Mouse (Mus musculus) megakaryocyte, embryonic 14.5 days (primary cell): ENCODE results near the gene Gm20388. TPM values are rescaled to one million over a fixed set of nuclear protein-coding genes. Genes with fewer than 3 reads are reported as not detected.

Source experiments
- H3K27me3 ChIP-seq: replicated peaks from 2 replicates; pipeline ENCODE3; 2012; ENCODE audit warnings: inconsistent platforms
- H3K36me3 ChIP-seq: replicated peaks from 2 replicates; pipeline ENCODE3; 2012; ENCODE audit warnings: low read length, inconsistent platforms, mixed read lengths
- H3K4me1 ChIP-seq: 2 replicates; pipeline ENCODE4 v1.6.1; 2012; ENCODE audit warnings: inconsistent platforms
- H3K4me3 ChIP-seq: replicated peaks from 2 replicates; pipeline ENCODE3; 2012; ENCODE audit warnings: moderate library complexity, mild to moderate bottlenecking, inconsistent platforms
- H3K9me3 ChIP-seq: 2 replicates; pipeline ENCODE4 v1.6.1; 2012; ENCODE audit warnings: inconsistent platforms
- FLI1 ChIP-seq: IDR thresholded peaks from 2 replicates; pipeline ENCODE4 v1.6.1; 2012; ENCODE audit warnings: low read length, inconsistent platforms, mixed read lengths
- GATA1 ChIP-seq: IDR thresholded peaks from 3 replicates; pipeline ENCODE4 v1.6.1; 2012; ENCODE audit warnings: mixed read lengths, low read length, inconsistent platforms, borderline replicate concordance
- polyA plus RNA-seq: library from polyadenylated mRNA; stranded (reverse); fragments of >175 nt; gene quantifications from 2 replicates; pipeline ENCODE4 v1.2.3, GENCODE M21; 2012; ENCODE audit warnings: low replicate concordance; ENCODE audit not compliant: insufficient read depth

Gm20388 gene
- polyA plus RNA-seq, 1 experiment, result 111 TPM

- TF ChIP-seq GATA1, result no peak
- no peak for TF ChIP-seq FLI1
- Histone ChIP-seq H3K4me3 (no peak overlapping the region), H3K27me3 (no peaks in the 10 kb centered on the region), H3K9me3 (peaks cover 7% of the 10 kb centered on the region; the same call in 1 of the 2 replicates), H3K36me3 (peaks cover 98% of the 10 kb centered on the region), H3K4me1 (peaks cover 98% of the 10 kb centered on the region)
These were observed 2425.1 kb downstream of the Gm20388 start for GRCm38 (mm10) chr8:122335638-122336250.

- TF ChIP-seq GATA1, result no peak
- no peak for TF ChIP-seq FLI1
- no peak overlapping the region for H3K4me3 ChIP-seq
- peaks cover 98% of the 10 kb centered on the region for H3K4me1 ChIP-seq
- H3K27me3 ChIP-seq, result no peaks in the 10 kb centered on the region
- peaks cover 7% of the 10 kb centered on the region; the same call in 1 of the 2 replicates for H3K9me3 ChIP-seq
- peaks cover 98% of the 10 kb centered on the region for H3K36me3 ChIP-seq
These were observed 2425.7 kb downstream of the Gm20388 start for GRCm38 (mm10) chr8:122336251-122336910.

- H3K27me3 ChIP-seq, result no peaks in the 10 kb centered on the region
- peaks cover 83% of the 10 kb centered on the region for H3K36me3 ChIP-seq
These were observed 2428.2 kb downstream of the Gm20388 start for GRCm38 (mm10) chr8:122338852-122339251.

GRCm38 (mm10) chr8:122340761-122341160 is 2430.1 kb downstream of the Gm20388 start:
- Histone ChIP-seq H3K4me3 (no peak overlapping the region), H3K4me1 (peaks cover 100% of the 10 kb centered on the region), H3K9me3 (no peaks in the 10 kb centered on the region; the same call in 1 of the 2 replicates), H3K27me3 (no peaks in the 10 kb centered on the region), H3K36me3 (peaks cover 64% of the 10 kb centered on the region)
- TF ChIP-seq GATA1 (no peak), FLI1 (no peak)

More at GRCm38 (mm10) chr8:122338852-122339251, 2428.2 kb downstream of the Gm20388 start:
- Histone ChIP-seq H3K9me3 (peaks cover 7% of the 10 kb centered on the region; the same call in 1 of the 2 replicates), H3K4me3 (no peak overlapping the region), H3K4me1 (peaks cover 100% of the 10 kb centered on the region)
- TF ChIP-seq GATA1 (no peak), FLI1 (no peak)

- Histone ChIP-seq H3K4me1 (peaks cover 100% of the 10 kb centered on the region), H3K4me3 (peak overlapping the region; percentile 74), H3K27me3 (no peaks in the 10 kb centered on the region), H3K9me3 (no peaks in the 10 kb centered on the region), H3K36me3 (peaks cover 53% of the 10 kb centered on the region)
- TF ChIP-seq GATA1 (no peak), FLI1 (no peak)
These were observed 2431.1 kb downstream of the Gm20388 start for GRCm38 (mm10) chr8:122341790-122342189.

- Histone ChIP-seq H3K27me3 (no peaks in the 10 kb centered on the region), H3K36me3 (peaks cover 48% of the 10 kb centered on the region), H3K4me1 (peaks cover 100% of the 10 kb centered on the region), H3K4me3 (no peak overlapping the region), H3K9me3 (no peaks in the 10 kb centered on the region)
- TF ChIP-seq FLI1, result no peak
These were observed 2431.7 kb downstream of the Gm20388 start for GRCm38 (mm10) chr8:122342362-122342761.

- no peaks in the 10 kb centered on the region for H3K27me3 ChIP-seq
- H3K9me3 ChIP-seq, result no peaks in the 10 kb centered on the region
- peak overlapping the region; percentile 89 for H3K4me3 ChIP-seq
- peaks cover 100% of the 10 kb centered on the region for H3K4me1 ChIP-seq
- H3K36me3 ChIP-seq, result peaks cover 43% of the 10 kb centered on the region
- TF ChIP-seq GATA1 (0 out of 3 replicates have a peak, but pooled peaks have one; percentile 23), FLI1 (no peak)
These were observed 2432.2 kb downstream of the Gm20388 start for GRCm38 (mm10) chr8:122342806-122343209.

- TF ChIP-seq FLI1 (no peak), GATA1 (no peak)
- peaks cover 38% of the 10 kb centered on the region for H3K36me3 ChIP-seq
- no peaks in the 10 kb centered on the region for H3K27me3 ChIP-seq
- no peaks in the 10 kb centered on the region for H3K9me3 ChIP-seq
- peaks cover 100% of the 10 kb centered on the region for H3K4me1 ChIP-seq
- H3K4me3 ChIP-seq, result peak overlapping the region; percentile 89
These were observed 2432.7 kb downstream of the Gm20388 start for GRCm38 (mm10) chr8:122343341-122343740.

- peak overlapping the region; percentile 89 for H3K4me3 ChIP-seq
- no peaks in the 10 kb centered on the region for H3K27me3 ChIP-seq
- TF ChIP-seq FLI1 (no peak), GATA1 (no peak)
- peaks cover 100% of the 10 kb centered on the region for H3K4me1 ChIP-seq
- no peaks in the 10 kb centered on the region for H3K9me3 ChIP-seq
- peaks cover 34% of the 10 kb centered on the region for H3K36me3 ChIP-seq
These were observed 2433.1 kb downstream of the Gm20388 start for GRCm38 (mm10) chr8:122343758-122344157.

- Histone ChIP-seq H3K36me3 (peaks cover 29% of the 10 kb centered on the region), H3K4me3 (peak overlapping the region; percentile 89), H3K9me3 (no peaks in the 10 kb centered on the region), H3K27me3 (no peaks in the 10 kb centered on the region), H3K4me1 (peaks cover 100% of the 10 kb centered on the region)
- no peak for TF ChIP-seq FLI1
- no peak for TF ChIP-seq GATA1
These were observed 2433.6 kb downstream of the Gm20388 start for GRCm38 (mm10) chr8:122344219-122344618.
